Mouse (Mus musculus) midbrain, embryonic 10.5 days (tissue): ENCODE results near the gene Prox1. TPM values are rescaled to one million over a fixed set of nuclear protein-coding genes. Genes with fewer than 3 reads are reported as not detected.

Experiments used
- DNase-seq: peaks from one replicate; pipeline ENCODE4 v3.0.0-alpha.2; 2017; ENCODE audit warnings: low spot score
- H3K27ac ChIP-seq: fragments of 300-500 bp; sonication (generic); replicated peaks from 2 replicates; pipeline ENCODE4 v1.5.1; 2016; ENCODE audit warnings: mild to moderate bottlenecking
- H3K27me3 ChIP-seq: fragments of 300-500 bp; sonication (generic); 2 replicates; pipeline ENCODE4 v1.6.1; 2016; ENCODE audit warnings: low read depth, mild to moderate bottlenecking; ENCODE audit not compliant: poor library complexity, severe bottlenecking
- H3K36me3 ChIP-seq: fragments of 300-500 bp; sonication (generic); 2 replicates; pipeline ENCODE4 v1.6.1; 2016; ENCODE audit warnings: mild to moderate bottlenecking, moderate library complexity
- H3K4me1 ChIP-seq: fragments of 300-500 bp; sonication (generic); 2 replicates; pipeline ENCODE4 v1.6.1; 2016
- H3K4me3 ChIP-seq: fragments of 300-500 bp; sonication (generic); 2 replicates; pipeline ENCODE4 v1.5.1; 2016; ENCODE audit warnings: mild to moderate bottlenecking, moderate library complexity
- H3K9me3 ChIP-seq: fragments of 300-500 bp; sonication (generic); replicated peaks from 2 replicates; pipeline ENCODE4 v1.6.1; 2016; ENCODE audit warnings: mild to moderate bottlenecking
- WGBS: fragments of 180-500 bp; shearing (Covaris S2); methylation state at CpG from one replicate; pipeline ENCODE4 v1.1.7; 2016; 5-methylcytosine and 5-hydroxymethylcytosine counted together
- polyA plus RNA-seq: library from polyadenylated mRNA; unstranded; fragments of >200 nt; fragmentation: Nextera tagmentation; extraction: Ambion mirVana; gene quantifications from 2 replicates; pipeline ENCODE4 v1.2.1, GENCODE M21; 2016

The Prox1 gene
- polyA plus RNA-seq, 1 experiment from 2014 or later, result 6.5 TPM

DNA sequence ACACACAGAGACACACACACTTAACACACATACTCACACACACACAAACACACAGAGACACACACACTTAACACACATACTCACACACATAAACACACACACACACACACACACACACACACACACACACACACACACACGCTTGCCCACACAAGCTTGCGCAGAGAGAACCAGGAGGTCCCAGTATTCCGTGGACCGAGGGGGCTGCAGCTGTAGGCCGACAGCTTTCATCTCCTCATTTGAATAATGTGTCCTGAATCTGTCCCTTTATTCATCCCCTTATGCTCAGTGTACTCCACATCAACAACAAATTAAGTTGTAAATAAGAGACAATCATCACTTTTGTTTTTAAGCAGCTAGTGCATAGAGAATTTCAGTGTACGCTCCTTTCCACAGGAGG, 17.9 kb downstream of the Prox1 start:
- Histone ChIP-seq H3K36me3 (peaks cover 13% of the 10 kb centered on the region), H3K9me3 (no peaks in the 10 kb centered on the region), H3K4me3 (no peak overlapping the region), H3K4me1 (peaks cover 61% of the 10 kb centered on the region), H3K27ac (no peak overlapping the region), H3K27me3 (peaks cover 30% of the 10 kb centered on the region)
- 93% methylated on average over 6 of the region's 6 CpGs for WGBS
- no peak for DNase-seq

DNA sequence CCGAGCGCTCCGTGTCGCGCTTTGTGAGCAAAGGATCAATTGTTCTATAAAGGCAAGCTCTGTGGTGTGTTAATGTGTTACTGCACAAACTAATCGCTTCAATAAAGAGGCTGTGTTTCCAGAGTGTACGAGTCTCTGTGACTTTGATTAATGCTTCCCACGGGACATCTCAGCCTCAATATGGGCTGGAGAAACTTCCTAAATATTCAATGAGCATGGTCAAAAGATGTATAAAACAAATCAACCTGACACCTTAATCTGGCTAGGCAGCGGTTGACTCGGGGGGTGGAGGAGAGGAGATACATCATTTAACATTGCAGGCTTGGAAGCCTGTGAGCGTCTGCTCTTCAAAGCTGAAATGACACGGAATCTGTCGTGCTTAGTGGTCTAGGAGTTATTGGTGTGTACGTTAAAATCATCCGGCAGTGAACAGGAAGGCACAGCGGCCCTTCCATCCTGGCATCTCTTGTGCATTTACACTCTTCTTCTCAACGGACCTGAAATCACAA, 21.2 kb downstream of the Prox1 start:
- peaks cover 51% of the 10 kb centered on the region for H3K4me1 ChIP-seq
- peaks cover 44% of the 10 kb centered on the region for H3K27me3 ChIP-seq
- H3K27ac ChIP-seq, result peak overlapping the region; percentile 35
- H3K9me3 ChIP-seq, result no peaks in the 10 kb centered on the region
- WGBS, result 25% methylated on average over 17 of the region's 17 CpGs
- DNase-seq, result no peak
- peaks cover 34% of the 10 kb centered on the region for H3K36me3 ChIP-seq
- peak overlapping the region; percentile 31; the same call in 1 of the 2 replicates for H3K4me3 ChIP-seq

DNA sequence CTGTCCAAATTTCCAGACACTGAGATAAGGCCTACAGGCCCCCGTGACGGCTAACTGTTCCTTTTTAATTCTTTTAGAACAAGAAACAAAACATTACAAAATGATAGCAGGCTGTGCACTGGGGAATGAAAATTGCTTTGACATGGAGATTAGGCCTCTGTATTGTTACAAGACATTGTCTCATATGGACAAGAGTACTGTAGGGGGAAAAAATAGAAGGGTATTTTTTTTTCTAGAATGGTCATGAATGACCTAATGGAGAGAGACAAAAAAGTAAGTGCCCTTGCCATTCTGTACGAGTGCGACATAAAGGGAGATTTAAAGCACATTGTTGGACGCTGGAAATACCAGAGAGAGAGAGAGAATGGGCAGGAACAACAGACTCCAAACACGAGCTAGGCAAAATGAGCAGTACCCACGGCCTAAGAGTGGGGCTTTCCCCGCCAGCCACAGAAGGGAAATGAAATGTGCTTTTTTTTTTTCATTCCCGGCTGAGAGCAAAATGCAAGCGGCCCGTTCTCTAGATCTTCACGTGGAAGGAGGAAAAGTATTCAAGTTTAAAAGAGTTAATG, 21.8 kb downstream of the Prox1 start:
- Histone ChIP-seq H3K4me3 (peak overlapping the region; percentile 31; the same call in 1 of the 2 replicates), H3K9me3 (no peaks in the 10 kb centered on the region), H3K27me3 (peaks cover 44% of the 10 kb centered on the region), H3K27ac (peak overlapping the region; percentile 35), H3K36me3 (peaks cover 38% of the 10 kb centered on the region), H3K4me1 (peaks cover 46% of the 10 kb centered on the region)
- DNase-seq, result no peak
- WGBS, result 19% methylated on average over 12 of the region's 12 CpGs

DNA sequence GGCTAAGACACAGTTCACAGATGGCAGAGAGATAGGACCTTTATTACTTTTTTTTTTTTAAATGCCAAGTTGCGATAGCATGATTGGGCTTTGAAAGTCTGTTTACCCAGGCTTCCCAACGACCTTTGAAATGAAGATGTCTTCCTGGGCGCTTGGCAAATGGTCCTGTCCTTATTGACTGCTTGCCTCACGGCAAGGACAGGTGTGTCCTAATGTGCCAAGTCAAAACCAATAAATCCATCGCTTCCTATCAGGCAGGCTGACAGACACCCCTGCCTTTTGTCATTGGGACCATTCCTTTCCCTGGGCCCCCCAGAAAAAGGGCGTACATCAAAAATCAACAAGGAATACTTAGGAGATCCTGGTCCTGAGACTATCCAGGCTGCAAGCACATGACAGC, 22.7 kb downstream of the Prox1 start:
- no peak overlapping the region for H3K27ac ChIP-seq
- no peak overlapping the region for H3K4me3 ChIP-seq
- no peak for DNase-seq
- WGBS, result 86% methylated on average over 6 of the region's 6 CpGs
- H3K27me3 ChIP-seq, result peaks cover 45% of the 10 kb centered on the region
- no peaks in the 10 kb centered on the region for H3K9me3 ChIP-seq
- peaks cover 44% of the 10 kb centered on the region for H3K4me1 ChIP-seq
- H3K36me3 ChIP-seq, result peaks cover 35% of the 10 kb centered on the region

DNA sequence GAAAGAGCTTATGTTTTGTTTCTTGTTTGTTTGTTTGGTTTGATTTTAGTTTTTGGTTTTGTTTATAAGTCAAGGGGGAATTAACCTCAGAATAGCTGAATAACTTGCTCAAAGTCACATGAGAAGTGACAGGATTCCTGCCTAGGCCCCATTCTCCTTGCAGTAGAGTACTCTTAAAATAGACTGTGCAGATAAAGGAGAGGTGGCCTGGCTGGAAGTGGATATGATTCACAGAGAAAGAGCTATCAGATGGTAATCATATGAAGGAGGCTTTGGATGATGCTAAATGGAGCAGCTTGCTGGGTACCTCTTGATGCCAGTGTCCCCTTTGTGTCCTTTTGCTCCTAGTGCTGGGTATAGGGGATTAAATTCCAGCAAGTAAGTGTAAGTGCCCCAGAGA, 26.1 kb downstream of the Prox1 start:
- Histone ChIP-seq H3K4me3 (no peak overlapping the region), H3K9me3 (no peaks in the 10 kb centered on the region), H3K4me1 (peaks cover 66% of the 10 kb centered on the region), H3K27ac (no peak overlapping the region), H3K36me3 (peaks cover 41% of the 10 kb centered on the region), H3K27me3 (peaks cover 39% of the 10 kb centered on the region)
- no peak for DNase-seq

DNA sequence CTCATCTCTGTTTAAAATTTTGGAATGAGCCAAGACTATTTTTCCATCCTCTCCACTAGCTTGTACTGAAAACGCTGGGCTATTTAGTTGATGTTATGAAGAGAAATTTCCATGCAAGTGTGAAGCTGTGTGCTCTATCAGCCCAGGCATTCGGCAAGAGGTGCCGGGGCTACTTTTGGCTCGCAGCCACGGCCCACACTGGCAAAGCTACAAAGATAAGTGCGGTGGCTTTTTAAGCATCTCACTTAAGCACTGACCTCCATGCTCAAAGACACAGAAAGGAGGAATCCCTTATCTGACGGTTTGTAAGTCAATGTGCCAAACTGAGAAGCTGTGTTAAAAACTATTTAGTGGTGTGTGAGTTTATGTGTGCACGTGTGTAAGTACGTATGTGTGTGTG, 26.9 kb downstream of the Prox1 start:
- peaks cover 39% of the 10 kb centered on the region for H3K27me3 ChIP-seq
- H3K27ac ChIP-seq, result no peak overlapping the region
- 92% methylated on average over 9 of the region's 9 CpGs for WGBS
- no peaks in the 10 kb centered on the region for H3K9me3 ChIP-seq
- peaks cover 66% of the 10 kb centered on the region for H3K4me1 ChIP-seq
- DNase-seq, result no peak
- H3K4me3 ChIP-seq, result no peak overlapping the region
- peaks cover 41% of the 10 kb centered on the region for H3K36me3 ChIP-seq

DNA sequence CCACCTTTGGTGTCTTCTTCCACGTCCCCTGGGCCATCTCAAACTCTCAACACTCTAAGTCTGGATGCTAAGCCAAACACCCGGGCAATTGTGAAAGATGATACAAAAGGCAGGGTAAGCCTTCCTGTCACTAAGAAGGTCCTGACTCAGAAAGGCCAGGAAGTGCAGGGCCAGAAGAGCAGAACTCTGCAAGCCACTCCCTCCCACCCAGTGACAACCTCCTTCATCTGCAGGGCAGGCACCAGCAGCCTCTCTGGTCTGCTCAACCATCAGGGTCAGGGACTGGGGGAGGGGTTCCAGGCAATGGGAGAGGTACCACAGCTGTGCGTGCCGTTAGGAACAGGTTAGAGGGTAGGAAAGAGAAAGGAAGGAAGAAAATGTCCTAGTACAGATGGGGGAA, 27.9 kb downstream of the Prox1 start:
- 0 out of 2 replicates have a peak overlapping the region, but pooled peaks have one; percentile 13 for H3K27ac ChIP-seq
- peaks cover 66% of the 10 kb centered on the region for H3K4me1 ChIP-seq
- no peak for DNase-seq
- WGBS, result 48% methylated on average over 4 of the region's 4 CpGs
- peaks cover 44% of the 10 kb centered on the region for H3K36me3 ChIP-seq
- no peaks in the 10 kb centered on the region for H3K9me3 ChIP-seq
- no peak overlapping the region for H3K4me3 ChIP-seq
- peaks cover 31% of the 10 kb centered on the region for H3K27me3 ChIP-seq

DNA sequence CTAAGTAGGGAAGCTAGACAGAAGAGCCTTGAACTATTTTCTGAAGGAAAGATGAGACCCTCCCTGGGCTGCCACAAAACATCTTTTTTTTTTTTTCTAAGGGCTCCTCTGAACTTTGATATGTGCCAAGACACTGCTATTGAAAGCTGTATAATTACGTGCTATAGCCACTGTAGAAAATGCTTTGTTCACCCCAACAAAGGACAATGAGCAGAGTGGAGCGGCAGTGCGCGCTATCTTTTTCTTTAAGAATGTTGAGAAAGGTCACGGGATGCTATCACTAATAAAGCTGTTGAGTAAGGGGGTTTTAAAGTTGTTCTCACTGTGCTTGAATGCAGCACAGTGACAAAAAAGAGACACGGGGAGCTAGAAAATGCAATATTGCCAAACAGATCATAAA, 30.0 kb downstream of the Prox1 start:
- 34% methylated on average over 6 of the region's 6 CpGs for WGBS
- Histone ChIP-seq H3K4me1 (peaks cover 66% of the 10 kb centered on the region), H3K4me3 (no peak overlapping the region), H3K27me3 (peaks cover 16% of the 10 kb centered on the region), H3K36me3 (peaks cover 37% of the 10 kb centered on the region), H3K27ac (peak overlapping the region; percentile 23; the same call in 1 of the 2 replicates), H3K9me3 (no peaks in the 10 kb centered on the region)
- DNase-seq, result no peak

DNA sequence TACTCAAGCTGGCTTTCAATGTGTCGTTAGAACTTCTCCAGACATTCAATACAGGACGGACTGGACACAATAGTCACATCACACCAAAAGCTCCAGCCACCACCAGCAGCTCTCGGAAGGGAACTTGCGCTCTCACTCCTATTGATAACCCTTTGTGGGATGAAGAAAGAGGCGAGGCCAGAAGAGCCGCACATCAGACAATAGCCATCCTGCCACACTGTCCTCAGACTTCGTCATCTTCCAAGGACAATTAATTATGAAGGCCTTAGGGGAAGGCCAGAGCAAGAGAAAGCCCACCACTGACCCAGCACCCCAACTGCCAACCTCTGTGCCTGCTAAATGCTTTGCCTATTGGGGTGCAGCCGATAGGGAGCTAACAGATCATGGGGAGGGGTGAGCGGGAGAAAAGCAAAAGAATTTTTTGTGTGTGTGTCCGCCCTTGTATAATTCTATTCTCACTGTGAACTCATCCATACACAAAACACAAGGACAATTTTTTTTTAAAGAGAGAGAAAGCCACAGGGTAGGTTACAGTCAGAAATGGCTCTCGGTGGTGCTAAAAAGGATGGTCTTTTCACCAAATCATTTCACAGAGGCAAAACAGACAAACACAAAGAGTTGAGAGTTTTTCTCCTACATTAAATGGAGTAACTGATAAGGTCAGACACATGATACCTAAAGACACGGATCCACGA, 30.7 kb downstream of the Prox1 start:
- Histone ChIP-seq H3K9me3 (no peaks in the 10 kb centered on the region), H3K4me3 (no peak overlapping the region), H3K36me3 (peaks cover 38% of the 10 kb centered on the region), H3K27me3 (peaks cover 16% of the 10 kb centered on the region), H3K4me1 (peaks cover 66% of the 10 kb centered on the region), H3K27ac (peak overlapping the region; percentile 82)
- no peak for DNase-seq
- 48% methylated on average over 13 of the region's 13 CpGs for WGBS

DNA sequence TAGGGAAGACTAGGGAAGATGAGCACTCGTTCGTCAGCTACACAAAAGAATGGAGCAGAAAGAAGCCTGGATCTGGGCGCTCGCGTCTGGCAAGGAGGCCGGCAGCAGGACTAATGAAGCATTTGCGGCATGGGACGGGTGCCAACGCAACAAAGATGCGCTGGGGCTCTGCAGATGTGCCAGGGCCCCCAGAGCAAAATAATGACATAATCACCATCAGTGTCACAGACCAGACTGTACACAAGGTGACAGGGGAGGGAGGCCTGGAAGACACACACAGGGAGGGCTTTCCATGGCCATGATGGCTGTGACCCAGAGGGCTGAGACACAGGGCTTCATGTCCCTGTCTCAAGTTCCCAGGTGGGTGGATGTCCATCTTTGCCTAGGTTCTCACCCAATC, 32.6 kb downstream of the Prox1 start:
- WGBS, result 89% methylated on average over 10 of the region's 10 CpGs
- no peaks in the 10 kb centered on the region for H3K9me3 ChIP-seq
- peaks cover 79% of the 10 kb centered on the region for H3K4me1 ChIP-seq
- peaks cover 16% of the 10 kb centered on the region for H3K27me3 ChIP-seq
- no peak overlapping the region for H3K4me3 ChIP-seq
- H3K27ac ChIP-seq, result peak overlapping the region; percentile 82
- DNase-seq, result no peak
- peaks cover 35% of the 10 kb centered on the region for H3K36me3 ChIP-seq

DNA sequence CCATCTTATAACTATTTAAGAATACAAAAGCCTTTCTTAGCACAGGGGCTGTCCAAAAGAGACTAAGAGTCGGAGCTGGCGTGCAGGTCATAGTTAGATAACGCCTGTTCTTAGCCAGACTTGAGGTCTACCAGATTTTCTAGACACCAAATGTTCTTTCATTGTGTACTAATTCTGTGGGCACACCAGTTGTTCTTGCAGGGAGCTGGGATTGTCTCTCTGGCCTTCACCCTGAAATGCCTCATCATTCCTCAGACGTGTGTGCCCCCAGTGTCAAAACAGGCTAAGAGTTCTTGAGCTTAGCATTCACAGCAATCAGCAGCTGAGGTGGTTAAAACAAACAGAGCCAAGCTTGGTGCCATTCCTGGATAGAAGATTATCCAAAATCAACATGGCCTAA, 37.6 kb downstream of the Prox1 start:
- WGBS, result 26% methylated on average over 4 of the region's 4 CpGs
- H3K27me3 ChIP-seq, result peaks cover 10% of the 10 kb centered on the region
- H3K27ac ChIP-seq, result peak overlapping the region; percentile 81
- no peak for DNase-seq
- H3K9me3 ChIP-seq, result no peaks in the 10 kb centered on the region
- H3K4me1 ChIP-seq, result peaks cover 81% of the 10 kb centered on the region
- H3K4me3 ChIP-seq, result no peak overlapping the region
- H3K36me3 ChIP-seq, result peaks cover 22% of the 10 kb centered on the region

DNA sequence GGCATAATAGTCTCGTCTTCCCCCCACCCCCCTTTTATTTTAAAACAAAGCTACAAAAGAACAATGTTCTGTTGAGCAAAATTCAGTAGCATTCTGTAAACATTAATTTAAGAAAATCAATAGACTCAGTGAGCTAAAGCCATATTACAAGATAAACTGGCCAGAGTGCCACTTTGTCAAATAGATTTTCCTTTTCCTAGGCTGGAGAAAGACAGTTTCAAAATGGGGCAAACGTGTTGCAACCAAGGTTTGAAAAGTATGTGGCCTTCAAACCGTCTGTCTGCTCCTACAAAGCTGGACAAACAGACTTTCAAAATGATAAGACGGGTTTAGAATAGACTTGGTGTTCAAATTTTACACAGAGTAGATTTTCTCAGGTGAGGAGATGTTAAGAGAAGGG, 39.6 kb downstream of the Prox1 start:
- Histone ChIP-seq H3K36me3 (peaks cover 19% of the 10 kb centered on the region), H3K4me3 (no peak overlapping the region), H3K27me3 (peaks cover 16% of the 10 kb centered on the region), H3K9me3 (no peaks in the 10 kb centered on the region), H3K4me1 (peaks cover 84% of the 10 kb centered on the region), H3K27ac (peak overlapping the region; percentile 81)
- no peak for DNase-seq
- 60% methylated on average over 4 of the region's 4 CpGs for WGBS

DNA sequence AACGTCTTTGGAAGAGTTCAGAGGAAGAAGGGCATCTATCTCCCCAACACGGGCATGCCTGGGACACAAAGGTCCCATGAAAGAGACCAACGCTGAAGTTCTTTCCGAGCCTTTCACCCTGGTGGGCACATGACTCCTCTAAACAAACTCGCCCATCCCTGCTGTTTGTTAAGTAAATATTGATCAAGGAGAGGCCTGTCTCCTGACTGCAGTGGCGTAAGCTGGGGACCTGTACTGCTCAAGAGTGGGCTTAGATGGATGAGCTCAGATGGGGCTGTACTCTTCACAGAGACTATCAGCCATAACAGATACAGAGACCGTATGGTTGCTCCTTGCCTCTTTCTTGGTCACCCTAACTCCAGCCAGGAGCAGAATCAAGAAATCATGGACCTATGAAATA, 41.0 kb downstream of the Prox1 start:
- Histone ChIP-seq H3K27ac (peak overlapping the region; percentile 81), H3K4me3 (no peak overlapping the region), H3K4me1 (peaks cover 81% of the 10 kb centered on the region), H3K9me3 (no peaks in the 10 kb centered on the region), H3K27me3 (peaks cover 16% of the 10 kb centered on the region), H3K36me3 (peaks cover 15% of the 10 kb centered on the region)
- WGBS, result 36% methylated on average over 7 of the region's 7 CpGs
- no peak for DNase-seq
